Mouse (Mus musculus) MEL (cell line): ENCODE results near the gene Ciart.
A peak's percentile ranks its signal among the peaks of the same experiment; 100 is the strongest.

ENCODE experiments used
- POLR2A ChIP-seq, 2 experiments: IDR thresholded peaks; 2 replicates each; pipeline ENCODE4 v1.6.1; 2011 to 2012; ENCODE audit warnings: low read length in 2 of 2, mild to moderate bottlenecking in 2 of 2, control low read depth in 1 of 2, improper control_type of control experiment in 1 of 2, low read depth in 1 of 2, moderate library complexity in 1 of 2; ENCODE audit not compliant: control insufficient read depth in 1 of 2, insufficient read depth in 1 of 2, poor library complexity in 1 of 2
- TBP ChIP-seq: IDR thresholded peaks from 2 replicates; pipeline ENCODE4 v1.8.0; 2011; ENCODE audit warnings: low read depth, low read length, improper control_type of control experiment
- USF1 ChIP-seq: IDR thresholded peaks from 2 replicates; pipeline ENCODE4 v1.6.1; 2014; ENCODE audit warnings: low read depth, mild to moderate bottlenecking, inconsistent platforms, low read length, improper control_type of control experiment, moderate library complexity

DNA sequence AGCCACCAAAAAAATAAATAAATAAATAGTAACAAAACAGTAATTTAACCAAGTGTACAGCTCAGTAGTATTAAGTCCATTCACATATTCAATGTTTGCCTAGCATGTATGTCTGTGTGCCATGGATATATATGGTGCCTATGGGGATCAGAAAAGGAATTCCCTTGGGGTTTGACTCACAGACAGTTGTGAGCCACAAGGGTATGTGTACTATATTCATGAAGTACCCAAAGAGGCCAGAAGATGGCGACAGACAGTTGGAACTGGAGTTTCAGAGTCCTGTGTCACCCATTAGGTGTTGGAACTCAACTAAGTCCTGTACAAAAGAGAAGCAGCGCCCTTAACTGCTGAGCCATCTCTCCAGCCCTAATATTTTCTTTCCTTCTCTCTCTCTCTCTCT, 20.3 kb downstream of the Ciart start:
- TF ChIP-seq USF1 = no peak
- TF ChIP-seq TBP = peak; percentile 43; the same call in 1 of the 2 replicates
- no peak for TF ChIP-seq POLR2A (IDR thresholded peaks at IDR 0.05; ENCODE audit: control insufficient read depth in 1 of 2, insufficient read depth in 1 of 2, low read depth in 1 of 2, low read length in 2 of 2, poor library complexity in 1 of 2)
